Mouse (Mus musculus) c-Kit-positive CD71-positive TER-119-negative erythroid progenitor cells, embryonic 14.5 days (primary cell): ENCODE data around the gene Mettl9.
"Not testable (repeated sequence)": the region's sequence is repeated elsewhere in the genome, so short reads cannot be mapped to it uniquely, and the experiment has no call there.

ENCODE experiments used
- DNase-seq: peaks from one replicate; pipeline ENCODE4 v3.0.0-alpha.2; 2013; ENCODE audit warnings: low read depth

Gene Mettl9

DNA sequence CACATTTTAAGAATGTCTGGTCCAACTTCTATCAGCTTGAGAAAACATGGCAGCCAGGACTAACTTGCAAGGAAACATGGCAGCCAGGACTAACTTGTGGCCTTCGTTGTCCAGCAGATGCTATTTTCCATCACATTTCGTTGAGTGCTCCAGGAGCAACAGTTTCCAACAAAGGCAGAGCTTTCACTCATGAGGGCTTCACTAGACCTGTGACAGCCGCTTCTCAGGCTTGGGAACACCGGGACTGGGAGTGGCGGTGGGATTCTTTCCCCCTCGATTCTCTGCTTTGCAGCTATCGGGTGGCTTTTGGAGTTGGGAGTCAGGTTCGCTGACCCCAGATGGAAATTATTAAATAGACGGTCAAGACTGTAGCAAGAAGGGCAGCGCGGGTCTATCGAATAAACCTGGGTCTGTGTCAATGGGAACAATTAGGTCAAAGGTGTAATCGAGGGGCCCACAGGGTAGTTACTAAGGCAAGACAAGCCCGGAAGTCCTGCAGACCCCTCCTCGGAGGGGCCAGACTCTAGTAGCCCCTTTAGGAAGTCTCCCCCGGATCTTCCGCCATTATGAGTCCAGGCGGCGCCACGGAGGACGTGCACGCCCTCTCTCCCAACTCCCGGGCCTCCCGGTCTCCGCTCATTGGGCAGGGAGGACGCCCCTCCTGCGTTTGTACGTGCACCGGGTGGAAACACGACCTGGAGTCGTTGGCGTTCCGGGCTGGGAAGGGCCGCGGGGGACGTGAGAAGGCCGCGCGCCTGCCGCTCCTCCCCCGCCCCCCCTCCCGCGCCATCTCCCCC lies at the start of gene Mettl9:
TSS of gene Mettl9 (plus strand) at position 590 of the 797 bp plus-strand sequence.
- peak; percentile 92 for DNase-seq

DNA sequence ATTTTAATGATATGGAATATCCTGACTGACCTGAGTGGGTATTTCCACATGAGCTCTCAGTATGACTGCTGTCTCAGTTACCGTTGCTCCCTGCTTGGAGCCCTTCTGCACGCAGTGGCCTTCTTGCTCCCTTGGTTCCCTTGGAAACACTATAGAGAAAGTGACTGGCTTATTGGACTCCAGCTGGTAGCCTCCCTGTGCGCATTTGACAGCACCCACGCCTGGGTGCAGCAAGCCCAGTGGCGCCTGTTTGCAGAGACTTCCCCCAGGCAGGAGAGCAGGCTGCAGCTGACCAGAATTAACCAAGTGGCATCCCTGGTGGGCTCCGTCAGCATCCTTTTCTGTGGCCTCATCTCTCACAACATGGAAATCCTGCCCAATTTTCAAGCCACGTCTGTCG lies 43.1 kb upstream of the Mettl9 start:
- no peak for DNase-seq

DNA sequence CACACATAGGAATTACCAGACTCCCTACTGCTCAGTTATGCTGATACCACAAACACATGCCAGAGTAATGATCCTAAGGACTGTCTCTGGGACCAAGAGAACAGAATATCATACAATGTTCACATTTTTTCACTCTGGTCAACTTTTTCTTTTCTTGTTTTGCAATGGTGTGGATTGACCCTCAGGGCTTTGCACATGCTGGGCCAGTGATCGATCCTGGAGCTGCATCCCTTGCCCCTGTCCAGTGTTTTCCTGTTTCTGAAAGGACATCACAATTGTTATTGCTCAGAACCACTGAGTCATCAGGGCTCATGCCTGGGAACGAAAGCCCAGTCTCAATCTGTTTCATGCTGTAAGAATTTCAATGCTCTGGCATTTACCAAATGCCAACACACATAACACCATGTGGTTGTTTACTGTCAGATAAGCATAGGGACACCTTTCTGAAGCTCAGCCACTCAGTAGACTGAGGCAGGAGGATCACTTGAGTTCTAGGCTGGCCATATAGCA lies 35.2 kb upstream of the Mettl9 start:
- no peak for DNase-seq

DNA sequence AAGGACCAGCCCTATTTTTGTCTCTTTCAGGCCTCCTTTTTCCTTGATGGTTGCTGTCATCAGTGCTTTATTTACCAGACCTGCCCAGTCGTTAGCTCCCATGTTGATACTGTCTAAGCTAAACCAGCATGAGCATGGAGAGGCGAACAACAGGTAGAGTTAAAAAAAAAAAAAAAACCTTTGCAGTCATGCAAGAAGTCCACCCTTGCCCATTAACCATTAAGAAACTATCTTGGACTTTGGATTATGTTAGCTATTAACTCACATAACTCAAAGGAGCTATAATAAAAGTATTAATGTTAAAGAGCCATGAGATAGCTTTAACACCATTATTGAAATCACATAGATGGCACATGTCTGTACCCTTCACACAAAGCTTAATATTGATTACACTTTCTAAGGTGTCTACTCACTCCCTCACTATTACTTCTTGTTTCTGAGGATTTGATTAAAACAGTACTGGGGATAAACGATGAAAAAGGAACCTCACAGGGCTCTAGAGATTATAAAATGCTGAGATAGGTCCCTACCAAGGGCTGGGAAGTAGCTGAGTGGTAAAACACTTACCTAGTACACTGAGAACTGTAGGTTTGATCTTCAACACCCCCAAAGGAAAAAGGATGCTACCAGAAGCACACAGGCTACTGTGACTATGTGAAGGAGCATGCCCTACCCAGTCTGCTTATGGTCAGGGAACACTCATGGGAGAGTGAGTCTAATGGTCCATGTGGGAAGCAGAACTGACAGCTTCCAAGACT lies 34.0 kb upstream of the Mettl9 start:
- DNase-seq: no peak

DNA sequence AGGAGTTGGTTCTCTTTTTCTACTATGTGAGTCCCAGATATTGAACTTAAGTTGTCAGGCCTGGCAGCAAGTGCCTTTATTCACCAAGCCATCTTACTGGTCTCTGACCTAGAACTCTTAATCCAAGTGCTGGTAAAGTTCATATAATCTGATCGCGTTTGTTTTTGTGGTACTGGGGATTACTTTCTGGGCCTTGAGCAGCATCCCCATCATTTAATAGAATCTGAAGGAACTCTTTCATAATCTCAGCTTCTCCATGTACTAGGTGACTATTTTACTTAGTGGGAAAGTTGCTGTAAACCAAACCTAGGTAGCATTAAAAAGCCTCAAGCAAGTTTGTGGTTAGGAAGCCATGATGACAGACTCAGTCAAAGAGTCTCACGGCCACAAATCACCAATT lies 32.4 kb upstream of the Mettl9 start:
- no peak for DNase-seq

DNA sequence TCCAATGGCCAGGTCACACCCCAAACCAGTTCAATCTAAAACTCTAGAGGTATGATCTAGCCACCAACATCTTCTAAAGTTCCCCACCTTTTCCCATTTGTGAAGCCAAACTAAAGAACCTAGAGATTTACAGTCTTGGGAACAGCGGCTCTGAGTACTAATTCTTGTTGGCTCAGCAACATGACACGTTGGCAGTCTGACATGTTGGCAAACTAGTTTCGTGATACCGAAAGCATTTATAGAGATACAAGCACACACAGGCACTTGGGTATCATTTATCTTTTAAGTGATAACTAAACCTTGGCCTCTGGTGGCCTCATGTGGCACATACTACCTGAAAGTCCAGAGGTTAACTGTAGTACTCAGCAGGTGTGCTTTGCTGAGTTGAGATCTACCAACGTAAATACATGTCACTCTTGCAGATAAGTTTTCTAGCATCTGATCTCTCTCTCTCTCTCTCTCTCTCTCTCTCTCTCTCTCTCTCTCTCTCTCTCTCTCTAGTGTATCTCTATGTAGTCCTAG lies 31.8 kb upstream of the Mettl9 start:
- DNase-seq: no peak

DNA sequence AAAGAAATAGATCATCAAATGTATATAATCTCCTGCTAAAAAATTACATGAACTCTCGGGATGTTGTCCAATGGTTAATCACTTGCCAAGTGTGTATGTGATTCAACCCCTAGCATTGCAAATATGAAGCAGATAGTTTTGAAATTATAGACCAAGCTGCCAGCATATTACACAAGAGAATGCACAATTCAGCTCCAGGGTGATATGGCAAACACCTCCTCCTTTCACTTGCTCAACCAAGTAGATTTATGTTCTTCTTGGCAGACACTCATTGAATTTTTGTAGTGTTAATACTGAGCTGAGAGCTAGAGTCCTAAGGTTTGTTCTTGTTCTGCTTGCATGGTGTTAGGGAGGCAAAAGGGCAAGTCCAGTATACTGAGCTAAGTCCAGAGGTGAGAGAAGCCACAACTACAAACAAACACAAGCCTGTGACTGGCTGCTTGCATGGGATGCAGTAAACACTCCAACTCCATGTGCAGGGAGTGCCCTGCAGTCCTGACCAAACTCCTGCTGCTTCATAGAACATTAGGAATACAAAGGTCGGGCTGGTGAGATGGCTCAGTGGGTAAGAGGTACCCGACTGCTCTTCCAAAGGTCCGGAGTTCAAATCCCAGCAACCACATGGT lies 30.3 kb upstream of the Mettl9 start:
- no peak for DNase-seq

DNA sequence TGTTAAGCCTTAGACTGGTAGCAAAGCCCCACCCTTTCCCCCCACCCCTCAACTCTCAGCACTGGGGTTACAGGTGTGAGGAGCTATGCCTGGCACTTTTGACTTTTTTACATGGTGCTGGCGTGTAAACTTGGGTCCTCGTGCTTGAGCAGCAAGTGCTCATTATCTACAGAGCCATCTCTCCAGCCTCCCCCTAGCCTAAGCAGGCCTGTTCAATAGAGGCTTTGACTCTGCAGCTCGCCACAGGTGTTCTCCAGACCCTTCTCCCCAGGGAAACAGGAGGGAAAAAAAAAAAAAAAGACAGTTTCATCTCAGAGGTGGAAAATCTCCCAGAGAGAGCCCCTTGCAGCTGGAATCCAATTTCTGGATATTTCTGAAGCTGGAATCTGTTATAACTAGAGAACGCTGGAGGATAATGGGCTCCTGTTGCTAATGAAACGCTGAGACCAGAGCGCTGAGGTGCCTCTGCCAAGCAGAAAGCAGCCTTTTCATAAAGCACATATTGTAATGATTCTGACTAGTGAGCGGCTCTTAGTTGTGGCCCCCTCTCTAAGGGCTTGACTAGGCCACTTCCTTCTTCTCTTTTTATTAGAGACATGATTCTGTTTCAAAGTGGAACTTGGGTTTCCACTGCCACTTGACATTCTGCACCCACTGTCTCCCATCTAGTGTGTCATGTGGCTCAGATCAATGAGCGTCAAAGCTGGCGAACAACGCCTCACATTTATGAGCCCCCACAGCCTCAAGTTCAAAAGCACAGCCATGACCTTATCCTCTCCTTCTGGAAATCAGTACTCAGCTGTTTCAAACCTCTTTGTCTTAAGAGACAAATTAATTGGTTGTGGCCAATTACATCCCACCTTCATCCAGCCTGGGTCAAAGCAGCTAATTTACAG lies 22.2 kb upstream of the Mettl9 start:
- DNase-seq: no peak

DNA sequence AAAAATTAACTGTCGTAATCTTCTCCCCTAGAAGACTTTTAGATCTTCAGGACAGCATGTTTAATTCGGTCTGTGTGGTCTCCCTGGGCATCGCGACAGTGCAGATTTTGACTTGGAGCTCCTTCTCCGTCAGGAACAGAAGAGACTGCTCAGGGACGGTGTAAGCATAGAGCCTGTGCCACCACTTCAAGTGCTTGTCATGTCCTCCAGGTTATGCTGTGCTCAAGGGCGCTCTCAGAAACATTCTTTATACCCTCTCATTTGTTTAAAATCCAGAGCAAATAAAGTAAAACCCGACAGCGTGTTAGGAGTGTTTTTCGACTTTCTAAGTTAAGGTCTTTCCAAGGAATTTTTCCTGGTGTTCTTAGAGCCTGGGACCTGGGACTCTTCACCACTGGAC lies 19.8 kb upstream of the Mettl9 start:
- no peak for DNase-seq

DNA sequence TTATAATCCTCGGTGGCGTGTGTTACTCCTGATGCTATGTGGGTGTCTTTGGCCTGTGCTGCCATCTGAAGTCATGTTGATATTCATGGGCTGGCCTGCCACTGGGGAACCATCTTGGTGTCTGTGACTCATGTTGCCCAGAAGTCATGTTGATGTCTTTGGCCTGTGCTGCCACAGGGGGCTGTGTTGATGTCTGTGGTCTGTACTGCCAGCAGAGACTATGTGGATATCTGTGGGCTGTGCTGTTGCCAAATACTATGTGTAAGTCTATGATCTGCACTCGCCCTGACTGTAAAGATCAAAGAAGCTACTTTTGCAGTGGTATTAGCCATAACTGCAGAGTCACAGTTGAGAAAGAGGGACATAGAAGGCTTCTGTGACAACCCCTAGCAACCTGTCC lies 15.5 kb upstream of the Mettl9 start:
- DNase-seq: no peak

DNA sequence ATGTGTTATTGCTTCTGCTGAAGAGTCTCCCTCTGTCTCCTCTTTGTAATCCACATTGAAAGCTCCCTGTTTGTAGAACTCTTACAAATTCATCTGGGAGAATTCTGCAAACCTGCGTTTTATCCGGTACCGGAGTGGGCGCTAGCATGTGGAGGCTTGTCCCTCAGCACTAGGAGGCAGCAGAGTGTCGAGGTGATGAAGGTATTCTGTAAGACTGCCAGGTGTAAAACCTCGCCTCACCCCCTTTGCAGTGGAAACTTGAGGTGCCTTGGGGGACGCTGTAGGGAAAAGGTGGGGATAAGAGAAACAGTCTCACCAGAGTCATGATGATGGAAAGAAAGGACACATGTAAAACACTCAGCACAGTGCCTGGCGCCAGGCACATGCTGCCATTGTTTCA lies 14.0 kb upstream of the Mettl9 start:
- no peak for DNase-seq

DNA sequence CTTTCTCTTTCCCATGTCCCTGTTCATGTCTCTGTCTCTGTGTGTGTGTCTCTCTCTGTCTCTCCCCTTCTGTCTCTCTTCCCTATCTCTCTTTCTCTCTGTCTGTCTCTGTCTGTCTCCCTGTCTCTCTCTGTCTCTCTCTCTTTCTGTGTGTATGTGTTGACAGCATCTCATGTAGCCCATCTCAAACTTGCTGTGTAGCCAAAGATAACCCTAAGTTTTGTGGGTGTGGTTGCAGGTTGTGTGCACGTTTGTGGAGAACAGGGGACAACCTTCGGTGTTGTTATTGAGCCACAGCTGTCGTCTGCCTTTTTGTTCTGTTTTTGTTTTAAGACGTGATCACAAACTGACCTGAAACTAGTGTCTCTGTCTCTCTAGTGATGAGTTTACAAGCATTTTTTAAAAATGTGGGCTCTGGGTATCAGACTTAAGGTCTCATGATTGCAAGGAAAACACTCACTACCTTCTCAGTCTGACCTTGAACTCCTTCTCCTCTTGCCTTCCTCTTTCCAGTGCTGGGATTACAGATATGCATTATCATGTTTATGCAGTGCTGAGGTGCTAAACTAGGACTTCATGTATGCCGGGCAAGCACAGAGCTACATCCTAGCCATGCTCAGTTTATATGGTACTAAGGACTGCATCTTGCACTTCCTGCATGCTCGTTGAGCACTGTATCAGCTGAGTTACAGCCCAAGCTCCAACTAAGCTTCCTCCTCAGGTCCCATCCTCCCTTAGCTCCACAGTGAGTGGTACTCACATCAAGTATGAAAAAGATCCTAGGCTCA lies 8.8 kb upstream of the Mettl9 start:
- no peak for DNase-seq

DNA sequence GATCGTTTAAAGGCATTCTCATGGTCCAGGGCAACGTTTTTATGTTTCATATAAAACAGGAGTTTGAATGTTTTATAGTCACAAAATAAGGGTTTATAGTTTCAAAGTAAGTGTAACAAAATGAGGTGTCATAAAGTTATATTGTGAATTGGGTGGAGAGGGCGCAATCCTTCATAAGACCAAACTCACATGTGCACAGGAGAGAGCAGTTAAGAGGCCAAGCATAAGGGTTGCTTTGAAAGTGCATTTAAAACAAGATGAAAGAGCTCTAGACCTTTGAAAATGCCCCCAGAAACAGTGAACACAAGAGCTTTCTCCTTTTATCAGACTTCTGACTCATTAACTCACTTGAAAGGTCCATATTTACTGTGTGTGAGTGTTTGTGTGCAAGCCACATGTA lies 7.9 kb upstream of the Mettl9 start:
- no peak for DNase-seq

DNA sequence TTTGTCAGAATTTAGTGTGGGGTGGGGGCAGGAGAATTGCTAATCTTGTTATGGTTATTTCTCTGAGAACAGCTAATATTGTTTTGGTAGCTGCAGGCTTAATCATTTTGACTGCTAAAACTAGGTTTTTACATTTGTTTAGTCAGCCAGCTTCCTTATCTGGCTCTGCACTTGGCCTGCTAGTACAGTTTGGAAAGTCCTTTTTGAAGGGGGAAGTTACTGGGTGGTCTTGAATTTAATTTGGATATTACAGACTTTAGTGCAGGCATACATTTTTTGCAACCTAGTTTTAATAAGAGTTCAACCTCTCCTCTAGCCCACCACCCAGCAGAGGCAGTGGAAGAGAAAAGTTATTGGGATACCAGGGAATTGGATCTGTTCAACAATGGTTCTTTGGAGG lies 4.3 kb upstream of the Mettl9 start:
- DNase-seq: not testable (repeated sequence)

DNA sequence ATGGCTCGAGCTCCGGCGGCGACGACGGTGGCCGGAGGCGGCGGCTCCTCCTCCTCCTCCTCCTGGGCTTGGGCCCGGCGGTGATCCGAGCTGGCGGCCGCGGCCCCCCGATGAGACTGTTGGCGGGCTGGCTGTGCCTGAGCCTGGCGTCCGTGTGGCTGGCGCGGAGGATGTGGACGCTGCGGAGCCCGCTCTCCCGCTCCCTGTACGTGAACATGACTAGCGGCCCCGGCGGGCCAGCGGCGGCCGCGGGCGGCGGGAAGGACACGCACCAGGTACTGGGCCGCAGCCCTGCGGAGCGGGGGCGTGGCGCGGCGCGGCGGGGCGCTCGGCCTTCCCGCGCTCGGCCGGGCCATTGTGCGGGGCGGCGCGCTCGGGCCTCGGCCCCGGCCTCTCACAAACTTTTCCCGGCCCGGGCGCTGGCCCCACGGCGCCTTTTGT lies 476 bp downstream of the Mettl9 start:
- DNase-seq: peak; percentile 29

DNA sequence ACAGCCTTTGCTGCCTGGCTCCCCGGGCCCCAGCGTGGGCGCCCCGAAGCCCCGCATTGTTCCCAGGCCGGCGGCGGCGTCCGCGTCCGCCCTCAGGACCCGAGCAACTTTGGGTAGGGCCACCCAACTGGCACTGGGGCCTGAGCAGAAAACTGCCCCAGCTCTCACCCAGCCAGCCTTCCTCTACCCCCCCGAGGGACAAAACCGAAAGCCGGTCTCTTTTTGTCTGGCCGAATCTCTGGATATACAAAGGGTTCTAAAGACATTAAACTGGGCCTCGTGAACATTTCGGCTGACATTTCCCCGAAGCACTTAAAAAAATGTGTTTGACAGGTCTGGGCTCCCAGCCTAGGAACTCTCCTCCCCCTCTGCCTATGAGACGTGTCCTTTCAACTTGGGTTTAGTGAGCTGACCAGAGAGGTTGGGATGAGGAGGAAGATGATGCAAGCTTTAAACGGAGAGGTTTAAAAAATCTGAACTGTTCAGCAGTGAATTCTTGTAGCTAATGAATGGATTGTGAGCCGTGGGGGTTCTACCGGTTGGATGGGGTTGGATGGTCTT lies 996 bp downstream of the Mettl9 start:
- peak; percentile 23 for DNase-seq

DNA sequence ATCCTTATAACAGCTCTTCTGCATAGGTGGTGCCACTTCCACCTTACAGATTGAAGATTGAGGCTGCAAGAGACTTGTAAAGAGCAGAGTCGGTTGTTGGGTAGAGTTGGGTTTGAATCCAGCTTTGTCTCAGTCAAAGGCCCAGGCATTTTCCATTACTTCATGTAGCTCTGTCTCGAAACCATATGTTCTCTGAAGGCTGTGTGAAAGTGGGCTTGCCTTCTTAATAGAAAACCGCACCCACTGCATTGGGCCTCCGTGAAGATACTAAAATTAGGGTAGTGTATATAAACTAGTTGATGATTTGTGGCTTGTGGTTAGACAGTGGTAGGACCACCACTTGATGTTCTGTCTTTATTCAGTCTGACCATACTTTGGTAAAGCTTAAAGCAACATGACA lies 6.3 kb downstream of the Mettl9 start:
- no peak for DNase-seq

DNA sequence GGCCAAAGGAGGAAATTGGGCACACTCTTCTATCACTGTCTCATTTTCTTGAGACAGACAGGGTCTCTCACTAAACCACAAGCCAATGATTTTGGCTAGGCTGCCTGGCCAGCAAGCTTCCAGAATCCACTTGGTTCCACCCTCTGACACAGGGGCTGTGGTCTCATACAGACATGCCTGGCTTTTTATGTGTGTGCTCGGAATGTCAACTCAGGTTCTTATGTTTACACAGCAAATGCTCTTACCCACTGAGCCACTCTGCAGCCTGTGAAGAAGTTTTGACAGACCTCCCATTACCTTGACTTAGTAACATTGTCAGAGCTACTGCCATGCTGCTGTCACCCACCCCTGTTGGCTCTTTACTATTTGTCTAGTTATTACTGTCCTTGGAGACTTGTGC lies 7.7 kb downstream of the Mettl9 start:
- no peak for DNase-seq

DNA sequence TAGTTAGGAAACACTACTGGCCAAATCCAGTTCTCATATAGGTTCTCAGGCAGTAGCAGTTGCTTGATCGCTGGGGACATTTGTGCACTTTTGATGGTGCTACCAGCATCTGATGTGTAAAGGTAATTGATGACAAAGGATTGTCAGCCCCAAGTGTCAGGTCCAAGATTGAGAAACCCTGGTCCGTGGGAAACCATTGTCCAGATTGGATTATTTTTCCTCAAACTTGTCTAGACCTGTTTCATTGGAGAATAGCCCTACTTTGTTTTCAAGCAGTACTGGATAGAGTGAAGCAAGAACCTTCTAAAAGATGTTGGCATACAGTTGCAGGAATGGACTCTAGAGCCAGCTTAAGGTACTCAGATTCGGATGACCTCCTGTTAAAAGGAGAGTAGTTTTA lies 8.8 kb downstream of the Mettl9 start:
- DNase-seq: no peak

DNA sequence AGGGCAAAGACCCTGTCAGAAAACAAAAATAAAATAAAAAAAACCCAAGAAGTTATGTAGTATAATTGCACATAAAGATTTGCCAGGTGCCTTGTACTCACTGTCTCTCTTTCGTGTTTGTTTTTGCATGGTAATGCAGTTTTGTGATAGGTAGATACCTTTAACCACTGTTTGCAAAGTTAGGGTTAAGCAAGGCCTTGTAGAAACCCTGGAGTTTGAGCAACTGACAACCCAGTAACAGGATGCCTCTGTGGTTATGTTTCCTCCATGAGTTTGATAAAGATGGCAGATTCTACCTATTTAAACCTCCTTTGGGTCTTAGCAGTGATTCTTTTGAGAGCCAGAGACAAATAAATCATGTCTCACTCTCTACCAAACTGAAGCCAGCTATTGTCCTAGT lies 9.3 kb downstream of the Mettl9 start:
- no peak for DNase-seq
